Mouse (Mus musculus): ENCODE results near the gene Slc15a1.

DNA sequence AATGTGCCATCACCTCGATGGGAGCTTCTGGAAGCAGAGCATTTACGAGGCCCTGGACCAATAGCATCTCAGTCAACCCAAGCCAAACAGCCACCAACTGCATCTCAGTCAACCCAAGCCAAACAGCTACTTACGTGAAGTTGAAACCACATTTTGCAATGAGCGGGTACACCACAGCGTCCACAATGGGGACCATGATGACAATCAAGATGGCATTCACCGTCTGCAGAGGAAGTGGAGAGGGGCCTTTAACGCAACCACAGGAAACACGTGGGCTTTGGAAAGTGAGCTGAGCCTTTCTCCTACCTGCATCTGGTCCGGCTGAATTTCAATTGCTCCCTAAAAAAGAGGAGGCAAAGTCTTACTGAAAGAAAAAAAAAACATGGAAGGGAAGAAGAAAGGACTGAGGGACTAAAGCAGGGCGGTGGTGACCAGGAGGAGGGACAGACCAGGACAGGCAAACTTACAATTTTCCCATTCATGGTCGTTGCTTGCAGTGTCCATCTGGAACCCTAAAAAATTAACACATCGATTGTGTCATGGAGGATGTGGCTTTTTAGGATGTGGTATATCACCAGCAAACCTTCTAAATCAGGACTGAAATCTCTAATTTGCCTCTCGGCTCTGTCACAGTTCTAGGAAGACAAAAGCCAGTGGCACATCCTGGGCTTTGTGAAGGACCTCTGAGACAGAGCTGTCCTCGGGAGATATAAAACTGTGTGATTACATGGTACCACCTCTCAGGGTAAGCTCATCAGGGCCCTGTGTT, 26.9 kb downstream of the Slc15a1 start:
- no peak for TF ChIP-seq EP300 (IDR thresholded peaks at IDR 0.05; ENCODE audit: low read depth)
- TF ChIP-seq CTCF (IDR thresholded peaks at IDR 0.05; ENCODE audit: low read depth): no peak
